Mouse (Mus musculus): ENCODE measurements at regions not wholly inside any gene's neighbourhood (a gene's known extent, or its start where the extent isn't known, plus 50 kb on each side); places are given as distances from the start of the nearest gene placed in this dataset.
A peak's percentile ranks its signal among the peaks of the same experiment; 100 is the strongest.

GRCm38 (mm10) chr12:79961076-79961475 lies 151.7 kb downstream of the Zfp36l1 start:
- 77% methylated on average over 6 of the region's 6 CpGs for WGBS

GRCm38 (mm10) chr12:79960446-79960845 lies 152.4 kb downstream of the Zfp36l1 start:
- 62% methylated on average over 4 of the region's 4 CpGs for WGBS
- ATAC-seq (ENCODE audit: insufficient number of reproducible peaks, low FRiP score, low TSS enrichment, low read depth): no peak
- no peaks in the 10 kb centered on the region for H3K27me3 ChIP-seq
- peaks cover 27% of the 10 kb centered on the region for H3K4me1 ChIP-seq
- H3K36me3 ChIP-seq: no peaks in the 10 kb centered on the region
- no peak overlapping the region; the same call in 1 of the 2 replicates for H3K27ac ChIP-seq
- H3K4me2 ChIP-seq: no peak overlapping the region
- no peak overlapping the region for H3K9ac ChIP-seq
- H3K4me3 ChIP-seq: no peak overlapping the region
- no peaks in the 10 kb centered on the region for H3K9me3 ChIP-seq

More at GRCm38 (mm10) chr12:79961076-79961475, 151.7 kb downstream of the Zfp36l1 start:
- Histone ChIP-seq H3K9ac (no peak overlapping the region), H3K27ac (0 out of 2 replicates have a peak overlapping the region, but pooled peaks have one; percentile 6), H3K36me3 (no peaks in the 10 kb centered on the region), H3K4me3 (no peak overlapping the region), H3K4me1 (peaks cover 33% of the 10 kb centered on the region), H3K4me2 (no peak overlapping the region), H3K27me3 (no peaks in the 10 kb centered on the region), H3K9me3 (no peaks in the 10 kb centered on the region)
- ATAC-seq (ENCODE audit: insufficient number of reproducible peaks, low FRiP score, low TSS enrichment, low read depth): no peak

GRCm38 (mm10) chr12:79959540-79960305 lies 153.1 kb downstream of the Zfp36l1 start:
- 84% methylated on average over 14 of the region's 14 CpGs for WGBS
- no peak for ATAC-seq (ENCODE audit: insufficient number of reproducible peaks, low FRiP score, low TSS enrichment, low read depth)

GRCm38 (mm10) chr12:79957211-79957610 lies 155.6 kb downstream of the Zfp36l1 start:
- no peaks in the 10 kb centered on the region for H3K9me3 ChIP-seq
- no peaks in the 10 kb centered on the region for H3K27me3 ChIP-seq
- no peak for ATAC-seq (ENCODE audit: insufficient number of reproducible peaks, low FRiP score, low TSS enrichment, low read depth)
- peaks cover 17% of the 10 kb centered on the region for H3K4me1 ChIP-seq
- no peaks in the 10 kb centered on the region for H3K36me3 ChIP-seq
- no peak overlapping the region for H3K9ac ChIP-seq
- H3K27ac ChIP-seq: no peak overlapping the region
- WGBS: 79% methylated on average over 4 of the region's 4 CpGs
- no peak overlapping the region for H3K4me2 ChIP-seq
- H3K4me3 ChIP-seq: no peak overlapping the region

More at GRCm38 (mm10) chr12:79959540-79960305, 153.1 kb downstream of the Zfp36l1 start:
- Histone ChIP-seq H3K4me3 (no peak overlapping the region), H3K9me3 (no peaks in the 10 kb centered on the region), H3K4me2 (no peak overlapping the region), H3K27me3 (no peaks in the 10 kb centered on the region), H3K36me3 (no peaks in the 10 kb centered on the region), H3K27ac (no peak overlapping the region), H3K9ac (no peak overlapping the region), H3K4me1 (peaks cover 20% of the 10 kb centered on the region)

- no peaks in the 10 kb centered on the region for H3K27me3 ChIP-seq
- no peaks in the 10 kb centered on the region for H3K9me3 ChIP-seq
- 75% methylated on average over 6 of the region's 6 CpGs for WGBS
- peaks cover 10% of the 10 kb centered on the region; the same call in 1 of the 2 replicates for H3K4me1 ChIP-seq
- H3K9ac ChIP-seq: no peak overlapping the region
- H3K4me2 ChIP-seq: no peak overlapping the region
- H3K27ac ChIP-seq: no peak overlapping the region
- no peak overlapping the region for H3K4me3 ChIP-seq
- no peaks in the 10 kb centered on the region for H3K36me3 ChIP-seq
- ATAC-seq (ENCODE audit: insufficient number of reproducible peaks, low FRiP score, low TSS enrichment, low read depth): no peak
Observed at GRCm38 (mm10) chr12:79956351-79956750, 156.5 kb downstream of the Zfp36l1 start.

GRCm38 (mm10) chr12:79955501-79955900 lies 157.3 kb downstream of the Zfp36l1 start:
- no peak for ATAC-seq (ENCODE audit: insufficient number of reproducible peaks, low FRiP score, low TSS enrichment, low read depth)
- no peak overlapping the region for H3K27ac ChIP-seq
- H3K9ac ChIP-seq: no peak overlapping the region
- no peaks in the 10 kb centered on the region for H3K36me3 ChIP-seq
- H3K9me3 ChIP-seq: no peaks in the 10 kb centered on the region
- no peaks in the 10 kb centered on the region for H3K27me3 ChIP-seq
- H3K4me1 ChIP-seq: peaks cover 5% of the 10 kb centered on the region; the same call in 1 of the 2 replicates
- WGBS: 100% methylated on average over 2 of the region's 2 CpGs
- no peak overlapping the region for H3K4me2 ChIP-seq
- H3K4me3 ChIP-seq: no peak overlapping the region

GRCm38 (mm10) chr12:79950579-79951112 lies 162.2 kb downstream of the Zfp36l1 start:
- Histone ChIP-seq H3K27me3 (no peaks in the 10 kb centered on the region), H3K36me3 (no peaks in the 10 kb centered on the region), H3K9ac (no peak overlapping the region), H3K4me2 (no peak overlapping the region), H3K27ac (no peak overlapping the region), H3K9me3 (no peaks in the 10 kb centered on the region), H3K4me1 (peaks cover 9% of the 10 kb centered on the region), H3K4me3 (no peak overlapping the region)
- 85% methylated on average over 7 of the region's 7 CpGs for WGBS
- no peak for ATAC-seq (ENCODE audit: insufficient number of reproducible peaks, low FRiP score, low TSS enrichment, low read depth)

GRCm38 (mm10) chr12:79949101-79949824 lies 163.6 kb downstream of the Zfp36l1 start:
- peak overlapping the region; percentile 38 for H3K27ac ChIP-seq
- peak; percentile 70 for ATAC-seq (ENCODE audit: insufficient number of reproducible peaks, low FRiP score, low TSS enrichment, low read depth)
- no peak overlapping the region for H3K9ac ChIP-seq
- no peak overlapping the region for H3K4me3 ChIP-seq
- H3K27me3 ChIP-seq: no peaks in the 10 kb centered on the region
- peaks cover 22% of the 10 kb centered on the region for H3K4me1 ChIP-seq
- WGBS: 31% methylated on average over 12 of the region's 14 CpGs
- H3K36me3 ChIP-seq: no peaks in the 10 kb centered on the region
- H3K9me3 ChIP-seq: no peaks in the 10 kb centered on the region
- H3K4me2 ChIP-seq: no peak overlapping the region

- Histone ChIP-seq H3K36me3 (no peaks in the 10 kb centered on the region), H3K27me3 (no peaks in the 10 kb centered on the region), H3K4me2 (no peak overlapping the region), H3K4me3 (no peak overlapping the region), H3K4me1 (peaks cover 39% of the 10 kb centered on the region), H3K9me3 (no peaks in the 10 kb centered on the region), H3K9ac (no peak overlapping the region), H3K27ac (no peak overlapping the region)
- ATAC-seq (ENCODE audit: insufficient number of reproducible peaks, low FRiP score, low TSS enrichment, low read depth): no peak
- 95% methylated on average over 4 of the region's 4 CpGs for WGBS
Observed at GRCm38 (mm10) chr12:79947574-79947973, 165.2 kb downstream of the Zfp36l1 start.

- no peaks in the 10 kb centered on the region for H3K27me3 ChIP-seq
- H3K4me3 ChIP-seq: no peak overlapping the region
- no peaks in the 10 kb centered on the region for H3K36me3 ChIP-seq
- H3K9ac ChIP-seq: no peak overlapping the region
- 92% methylated on average over 10 of the region's 10 CpGs for WGBS
- no peak for ATAC-seq (ENCODE audit: insufficient number of reproducible peaks, low FRiP score, low TSS enrichment, low read depth)
- peaks cover 47% of the 10 kb centered on the region for H3K4me1 ChIP-seq
- no peak overlapping the region for H3K27ac ChIP-seq
- no peaks in the 10 kb centered on the region for H3K9me3 ChIP-seq
- H3K4me2 ChIP-seq: no peak overlapping the region
Observed at GRCm38 (mm10) chr12:79946777-79947176, 166.0 kb downstream of the Zfp36l1 start.

- Histone ChIP-seq H3K4me1 (peaks cover 47% of the 10 kb centered on the region), H3K27me3 (no peaks in the 10 kb centered on the region), H3K4me2 (no peak overlapping the region), H3K36me3 (no peaks in the 10 kb centered on the region), H3K9ac (no peak overlapping the region), H3K27ac (no peak overlapping the region), H3K9me3 (no peaks in the 10 kb centered on the region), H3K4me3 (no peak overlapping the region)
- 86% methylated on average over 4 of the region's 4 CpGs for WGBS
- no peak for ATAC-seq (ENCODE audit: insufficient number of reproducible peaks, low FRiP score, low TSS enrichment, low read depth)
Observed at GRCm38 (mm10) chr12:79945899-79946298, 166.9 kb downstream of the Zfp36l1 start.
